Mouse (Mus musculus): ENCODE data around the gene Tlr12. TPM values are rescaled to one million over a fixed set of nuclear protein-coding genes. Genes with fewer than 3 reads are reported as not detected.
"Not testable (repeated sequence)": the region's sequence is repeated elsewhere in the genome, so short reads cannot be mapped to it uniquely, and the experiment has no call there.

Gene Tlr12
- 1 to 10 TPM in 1 of 2 experiments, under 1 TPM in 1; 0.87 to 1.4 TPM for total RNA-seq (2021)
- long read RNA-seq, experiment 1, partial matches to known transcripts: 0 of 2 reads
- long read RNA-seq, experiment 1, other reads (novel, unspliced or antisense): 0 of 2 reads
- long read RNA-seq, experiment 2, partial matches to known transcripts: 0 of 3 reads
- long read RNA-seq, experiment 2, other reads (novel, unspliced or antisense): 1 of 3 reads

GRCm38 (mm10) chr4:128618246-128618911 lies at the start of gene Tlr12:
Tlr12 (minus strand) TSS chr4:128618619.
- no peak for DNase-seq (ENCODE audit: low spot score in 2 of 2)

GRCm38 (mm10) chr4:128667195-128667594 lies 48.8 kb upstream of the Tlr12 start:
- not testable (repeated sequence) for DNase-seq (ENCODE audit: low spot score in 2 of 2)

DNA sequence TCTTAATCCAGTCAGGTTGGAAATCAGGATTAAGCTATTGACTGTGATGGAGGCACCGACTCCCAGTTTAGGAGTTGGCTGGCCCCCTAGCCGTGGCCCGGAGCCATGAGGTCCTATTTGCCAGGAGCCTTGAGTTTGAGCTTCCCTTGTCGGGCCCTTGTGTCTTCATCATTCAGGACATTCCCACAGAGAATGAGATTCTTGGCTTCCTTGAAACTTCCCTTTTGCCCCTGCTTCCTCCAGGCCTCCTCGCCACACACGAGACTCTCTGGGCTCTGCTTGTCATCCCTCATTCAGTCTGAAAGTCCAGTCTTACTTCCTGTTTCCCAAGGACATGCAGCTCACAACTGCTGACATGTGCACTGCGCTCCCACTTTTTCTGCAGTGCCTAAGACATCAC lies 47.9 kb upstream of the Tlr12 start:
- DNase-seq (ENCODE audit: low spot score in 2 of 2): not testable (repeated sequence)

DNA sequence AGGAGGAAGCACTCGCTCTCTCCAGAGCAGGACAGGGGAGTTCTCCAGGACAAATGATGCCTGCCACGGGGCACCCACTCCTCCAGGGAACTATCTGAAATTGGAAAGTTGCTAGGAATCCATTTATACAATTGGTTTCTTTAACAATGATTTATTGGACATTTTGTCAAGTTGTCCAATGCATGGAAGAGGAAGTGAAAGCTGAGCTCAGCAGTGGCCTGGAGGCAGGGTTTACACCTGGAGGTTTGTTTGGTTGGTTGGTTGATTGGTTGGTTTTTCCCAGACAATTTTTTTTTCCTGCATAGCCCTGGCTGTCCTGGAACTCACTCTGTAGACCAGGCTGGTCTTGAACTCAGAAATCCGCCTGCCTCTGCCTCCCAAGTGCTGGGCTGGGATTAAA lies 45.6 kb upstream of the Tlr12 start:
- no peak for DNase-seq (ENCODE audit: low spot score in 2 of 2)

DNA sequence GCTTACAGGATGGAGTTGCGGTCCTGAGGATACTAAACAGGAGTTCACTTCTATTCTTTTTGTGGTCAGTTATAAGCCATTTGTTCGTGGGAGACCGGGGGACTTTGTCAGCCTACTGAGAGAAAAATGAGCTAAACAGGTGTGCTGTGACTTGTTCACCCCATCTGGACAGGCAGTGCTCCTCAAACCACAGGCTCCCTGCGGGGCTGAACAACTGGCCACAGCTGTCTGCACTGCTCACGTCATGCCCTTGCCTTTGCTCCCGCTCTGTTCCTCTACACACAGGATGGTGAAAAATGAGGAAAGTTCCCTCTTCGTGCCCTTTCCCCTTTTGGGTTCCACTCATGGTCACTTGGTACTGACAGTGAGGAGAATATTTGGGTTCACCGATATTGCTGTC lies 42.6 kb upstream of the Tlr12 start:
- no peak for DNase-seq (ENCODE audit: low spot score in 2 of 2)

DNA sequence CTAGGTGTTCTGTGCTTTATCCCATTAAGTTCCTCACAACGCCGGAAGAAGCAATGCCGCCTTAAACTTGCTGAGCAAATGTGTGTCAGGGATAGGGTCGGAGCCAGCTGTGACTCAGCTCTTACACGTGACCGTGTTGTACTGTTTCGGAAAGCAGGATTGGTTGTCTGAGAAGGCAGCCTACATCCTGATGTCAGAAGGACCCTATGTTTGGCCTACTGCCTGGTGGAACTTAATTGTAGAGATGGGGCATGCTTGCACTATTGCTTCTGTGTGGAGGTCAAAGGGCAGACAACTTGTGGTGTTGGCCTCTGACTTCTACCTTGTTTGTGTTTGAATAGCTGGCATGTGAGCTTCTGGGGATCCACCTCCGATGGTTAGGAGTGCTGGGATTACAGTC lies 41.8 kb upstream of the Tlr12 start:
- no peak for DNase-seq (ENCODE audit: low spot score in 2 of 2)

- no peak for DNase-seq (ENCODE audit: low spot score in 2 of 2)
Measured at GRCm38 (mm10) chr4:128655446-128655845, 37.0 kb upstream of the Tlr12 start.

GRCm38 (mm10) chr4:128654505-128655381 lies 36.3 kb upstream of the Tlr12 start, which contains the start of gene Phc2:
Phc2 (plus strand) TSS chr4:128654702.
- peak; percentile 83 to 86 for DNase-seq (ENCODE audit: low spot score in 2 of 2)

- no peak for DNase-seq (ENCODE audit: low spot score in 2 of 2)
Measured at GRCm38 (mm10) chr4:128652584-128653298, 34.3 kb upstream of the Tlr12 start.

GRCm38 (mm10) chr4:128651530-128651929 lies 33.1 kb upstream of the Tlr12 start:
- no peak for DNase-seq (ENCODE audit: low spot score in 2 of 2)

GRCm38 (mm10) chr4:128648567-128649255 lies 30.3 kb upstream of the Tlr12 start:
- DNase-seq (ENCODE audit: low spot score in 2 of 2): no peak

DNA sequence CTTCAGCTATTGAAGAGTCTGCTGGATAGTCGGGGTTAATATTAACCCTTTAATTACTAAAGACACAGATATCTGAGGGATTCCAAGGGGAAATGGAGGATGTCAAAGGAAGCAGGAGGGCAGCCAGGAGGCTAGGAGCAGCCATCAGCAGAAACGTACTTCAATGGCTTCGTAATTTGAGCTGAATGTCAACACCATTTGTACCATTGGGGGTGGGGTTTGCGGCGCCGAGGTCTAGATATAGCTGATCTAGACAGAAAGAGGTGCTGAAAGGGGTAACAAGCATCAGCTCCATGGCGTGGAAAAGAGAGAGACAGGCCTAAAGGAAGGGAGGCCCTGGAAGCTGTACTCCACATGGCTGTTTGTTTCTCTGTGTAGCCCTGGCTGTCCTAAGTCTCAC lies 28.3 kb upstream of the Tlr12 start:
- DNase-seq (ENCODE audit: low spot score in 2 of 2): no peak

DNA sequence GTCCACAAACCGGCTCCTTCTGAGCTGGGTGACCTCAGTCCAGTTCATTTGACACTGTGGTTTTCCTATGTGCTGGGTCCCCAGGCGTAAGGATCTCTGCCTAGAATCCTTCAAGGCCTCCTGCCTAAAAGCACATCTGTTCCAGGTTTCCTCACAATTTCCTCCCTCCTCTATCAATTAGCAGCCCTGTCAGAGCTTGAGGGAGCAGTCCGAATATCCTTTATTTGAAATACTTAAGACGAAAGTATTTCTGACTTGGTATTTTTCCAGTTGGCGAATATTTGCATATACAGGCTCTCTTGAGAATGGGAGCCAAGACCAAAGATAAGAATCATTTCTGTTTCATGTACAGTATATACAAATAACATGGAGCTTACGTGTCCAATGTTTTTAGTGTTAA lies 27.5 kb upstream of the Tlr12 start:
- no peak for DNase-seq (ENCODE audit: low spot score in 2 of 2)

- DNase-seq (ENCODE audit: low spot score in 2 of 2): no peak
Measured at GRCm38 (mm10) chr4:128641766-128642717, 23.6 kb upstream of the Tlr12 start.

DNA sequence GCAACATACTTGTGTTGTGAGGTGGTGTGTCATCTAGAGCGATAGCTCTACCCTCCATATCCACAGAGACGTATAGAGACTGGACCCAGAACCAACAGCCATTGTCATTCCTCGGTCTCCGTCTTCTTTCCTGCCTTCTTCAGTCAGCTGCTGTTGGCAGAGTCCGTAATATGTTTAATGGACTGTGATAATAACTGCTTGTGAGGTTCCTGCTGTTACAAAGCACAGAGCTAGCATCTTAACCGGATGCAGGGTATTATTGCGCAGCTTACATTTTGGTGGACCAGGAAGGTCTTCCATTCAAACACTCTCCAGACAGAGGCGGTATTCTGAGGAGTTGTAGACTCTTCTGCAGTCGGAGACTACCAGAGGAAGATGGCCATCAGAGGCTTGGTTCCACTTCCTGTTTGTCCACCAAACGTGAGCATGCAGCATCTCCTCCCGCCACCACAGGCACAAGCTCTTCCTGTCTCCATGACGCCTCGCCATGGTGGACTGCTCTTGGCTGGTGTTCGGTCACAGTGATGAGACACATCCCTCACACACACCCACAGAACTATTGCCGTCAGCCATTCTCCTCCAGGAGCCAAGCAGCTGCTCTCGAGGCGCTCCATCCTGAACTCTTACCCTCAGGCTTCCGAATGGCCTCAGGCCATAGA lies 20.0 kb upstream of the Tlr12 start:
- no peak for DNase-seq (ENCODE audit: low spot score in 2 of 2)

DNA sequence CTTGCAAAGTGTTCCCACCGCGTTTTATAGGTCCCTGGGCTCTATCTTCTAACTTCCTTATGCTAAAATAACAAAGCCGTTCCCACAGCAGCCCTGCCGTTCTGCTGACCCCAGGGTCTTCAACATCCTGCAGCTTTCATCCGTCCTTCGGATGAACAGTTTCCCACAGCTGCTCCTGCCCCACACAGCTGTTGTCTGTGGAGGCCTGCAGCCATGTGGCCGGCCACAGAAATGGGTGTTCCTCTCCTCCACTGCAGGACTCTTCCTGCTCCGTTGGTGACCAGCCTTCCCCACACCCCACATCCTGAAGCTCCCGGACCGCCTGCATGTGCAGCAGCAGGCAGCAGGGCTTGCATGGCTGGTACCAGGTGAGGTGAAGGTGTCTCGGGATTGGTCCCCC lies 18.8 kb upstream of the Tlr12 start:
- no peak for DNase-seq (ENCODE audit: low spot score in 2 of 2)

DNA sequence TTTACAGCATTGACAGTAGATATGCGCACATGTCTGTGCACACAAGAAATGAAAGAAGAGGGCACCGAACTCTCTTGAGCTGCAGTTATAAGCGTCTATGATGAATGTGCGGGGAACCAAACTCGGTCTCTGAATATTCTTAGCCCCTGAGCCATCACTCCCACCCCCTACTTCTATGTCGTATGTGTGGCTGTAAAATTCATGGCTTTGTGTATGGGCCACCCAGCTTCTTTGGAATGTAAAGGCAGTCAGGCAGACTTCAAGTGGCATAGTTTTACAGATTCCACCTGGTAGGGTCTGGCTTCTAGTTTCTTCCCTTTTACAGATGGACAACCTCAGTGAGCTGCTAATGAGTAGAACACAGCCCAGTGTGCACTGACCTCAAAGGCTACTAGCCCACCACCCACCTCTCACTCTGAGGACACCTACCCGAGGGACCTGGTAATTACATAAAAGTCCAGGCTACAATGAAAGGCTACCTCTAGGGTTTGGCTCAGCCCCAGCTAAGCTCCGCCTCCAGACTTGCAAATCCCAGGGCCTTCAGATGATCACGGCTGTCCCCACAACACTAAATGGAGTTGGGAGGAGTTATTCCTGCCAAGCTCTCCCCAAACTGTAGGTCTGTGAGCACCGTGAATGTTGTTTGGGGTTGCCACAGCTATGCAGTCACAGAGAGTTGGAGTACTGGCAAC lies 17.6 kb upstream of the Tlr12 start:
- DNase-seq (ENCODE audit: low spot score in 2 of 2): no peak

GRCm38 (mm10) chr4:128635451-128635850 lies 17.0 kb upstream of the Tlr12 start:
- DNase-seq (ENCODE audit: low spot score in 2 of 2): no peak
